Mouse (Mus musculus) erythroblast, embryonic 14.5 days (primary cell): ENCODE results near the gene Zgpat.

Experiments used
- GATA1 ChIP-seq: IDR thresholded peaks from 2 replicates; pipeline ENCODE4 v1.6.1; 2012; ENCODE audit warnings: low read length, inconsistent platforms, mixed read lengths
- TAL1 ChIP-seq: IDR thresholded peaks from 3 replicates; pipeline ENCODE4 v1.6.1; 2012; ENCODE audit warnings: low read length, inconsistent platforms, mixed read lengths

GRCm38 (mm10) chr2:181381107-181381506 is 16.4 kb downstream of the Zgpat start:
- TF ChIP-seq TAL1 (no peak), GATA1 (no peak)
